Mouse (Mus musculus) cerebellum, adult 2 months (tissue): ENCODE data around the gene Rps3a1.

Source experiments
- CTCF ChIP-seq: fragments of 200-500 bp; IDR thresholded peaks from 2 replicates; pipeline ENCODE4 v1.5.1; 2011; ENCODE audit warnings: low read depth, mild to moderate bottlenecking, control low read depth, low read length, moderate library complexity, borderline replicate concordance; ENCODE audit not compliant: insufficient read depth
- POLR2A ChIP-seq: fragments of 200-500 bp; IDR thresholded peaks from 2 replicates; pipeline ENCODE4 v1.6.1; 2011; ENCODE audit warnings: low read length, control low read depth, borderline replicate concordance; ENCODE audit not compliant: insufficient read depth

DNA sequence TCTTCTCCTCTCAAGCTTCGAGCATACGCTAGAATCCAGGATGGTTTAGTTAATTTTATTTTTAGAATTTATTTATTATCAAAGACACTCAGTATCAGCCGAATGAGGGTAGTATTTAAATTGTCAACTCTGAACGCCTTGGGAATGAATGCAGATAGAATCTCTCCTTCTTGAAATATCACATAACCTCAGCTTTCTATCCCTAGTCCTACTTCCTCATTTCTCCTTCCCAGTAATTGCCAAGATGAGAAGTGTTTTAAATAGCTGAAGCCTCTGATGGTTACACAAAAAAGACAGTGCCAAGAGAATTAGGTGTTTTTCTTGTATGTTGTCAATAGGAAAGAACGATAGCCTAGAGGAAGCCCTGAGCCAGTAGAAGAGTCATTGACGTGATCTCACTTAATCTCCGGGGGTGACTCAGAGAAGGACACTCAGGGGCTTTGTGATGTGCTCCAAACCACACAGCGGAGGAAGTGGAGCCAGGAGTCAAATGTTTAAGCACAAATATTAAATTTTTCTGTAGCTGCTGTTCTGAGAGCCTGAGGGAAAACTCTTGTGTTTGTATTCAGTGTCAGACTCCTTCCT lies 26.4 kb upstream of the Rps3a1 start:
- TF ChIP-seq CTCF (no peak), POLR2A (no peak)
